In genomic region chr1:74105660-74106059, GRCm38 (mm10) we compare ENCODE assay signal across 12 mouse cellular contexts. TPM values are rescaled to one million over a fixed set of nuclear protein-coding genes. Genes with fewer than 3 reads are reported as not detected.
DNase-seq lines count a peak whose midpoint lies in the region.
"Had no signal": no experiment of that assay in that cellular context is flagged by ENCODE, and none has a peak within 500 bp of the region (broad histone marks: within the 10 kb centered on the region; RNA-seq: fewer than 3 reads in every experiment).

No protein-coding gene starts in this region.

- intact Hi-C loops in heart, postnatal 25 days (cut with DNase I) = no loop called here

- peak; percentile 76 for DNase-seq in adrenal gland, postnatal 10 days
- no peak for DNase-seq in adrenal gland, adult 18-20 months (ENCODE audit: low spot score in 2 of 2)
- DNase-seq in heart, adult 18-20 months = peak; percentile 83 to 88
- no peak for DNase-seq in heart, postnatal 25 days (ENCODE audit: low spot score)
- peak; percentile 68 to 88 for DNase-seq in kidney, postnatal 25 days
- no peak for DNase-seq in kidney, postnatal 10 days
- peak; percentile 71 for DNase-seq in heart, postnatal 4 days
- no peak for DNase-seq in embryo, embryonic 9.5 days (ENCODE audit: extremely low spot score)
- DNase-seq: lung, postnatal 36 days; right cerebral cortex, postnatal 4 days; thymus, adult 2 months had no signal

RNA-seq across cellular contexts. Expression of gene Tns1, which starts 18.6 kb away (rescaled TPM):
- 100 to 1,000 TPM; 284 to 309 TPM for total RNA-seq in adrenal gland, postnatal 10 days (2021)
- 100 to 1,000 TPM; 389 to 450 TPM for total RNA-seq in adrenal gland, adult 18-20 months (2021)
- total RNA-seq in heart, adult 18-20 months (2021) = 100 to 1,000 TPM; 636 to 666 TPM
- total RNA-seq in heart, postnatal 25 days (2021) = 100 to 1,000 TPM; 679 to 701 TPM
- total RNA-seq in heart, postnatal 4 days (2021) = 100 to 1,000 TPM; 463 to 468 TPM

RNA-seq across cellular contexts. Expression of gene Rufy4, which starts 19.7 kb away (rescaled TPM):
- total RNA-seq in adrenal gland, postnatal 10 days (2021) = 1 to 10 TPM; 3.4 to 4.3 TPM
- 1 to 10 TPM; 1.3 to 2.0 TPM for total RNA-seq in adrenal gland, adult 18-20 months (2021)
- total RNA-seq in heart, adult 18-20 months (2021) = under 1 TPM; 0.84 to 0.95 TPM
- 1 to 10 TPM; 1.1 to 1.5 TPM for total RNA-seq in heart, postnatal 25 days (2021)
- total RNA-seq in heart, postnatal 4 days (2021) = 1 to 10 TPM; 1.1 to 1.2 TPM
- total RNA-seq: left cerebral cortex, postnatal 25 days had no signal

RNA-seq across cellular contexts. Expression of gene Cxcr2, which starts 48.1 kb away (rescaled TPM):
- 1 to 10 TPM in 1 of 2 experiments, under 1 TPM in 1; 0.48 to 1.6 TPM for total RNA-seq in adrenal gland, postnatal 10 days (2021)
- total RNA-seq in adrenal gland, adult 18-20 months (2021) = under 1 TPM in 1 of 2 experiments, not detected in 1; 0.13 TPM
- total RNA-seq in heart, adult 18-20 months (2021) = under 1 TPM in 1 of 2 experiments, not detected in 1; 0.44 TPM
- under 1 TPM; 0.10 to 0.11 TPM for total RNA-seq in heart, postnatal 25 days (2021)
- total RNA-seq in heart, postnatal 4 days (2021) = under 1 TPM; 0.11 to 0.17 TPM
- total RNA-seq: left cerebral cortex, postnatal 25 days had no signal

Comparison
In these comparisons a context has a peak if more than half of its experiments do, and no peak if none do; other contexts are left out.
1. DNase-seq: peak in adrenal gland, postnatal 10 days (single experiment), heart, adult 18-20 months (2 of 2), kidney, postnatal 25 days (2 of 2) and heart, postnatal 4 days (single experiment); none in adrenal gland, adult 18-20 months (0 of 2), heart, postnatal 25 days (single experiment), kidney, postnatal 10 days (single experiment) and embryo, embryonic 9.5 days (single experiment).